Mouse (Mus musculus): Measurements from ENCODE around the gene Erich6b. TPM values are rescaled to one million over a fixed set of nuclear protein-coding genes. Genes with fewer than 3 reads are reported as not detected.

Gene Erich6b
- total RNA-seq, 2 experiments from 2014 or later, result not detected

DNA sequence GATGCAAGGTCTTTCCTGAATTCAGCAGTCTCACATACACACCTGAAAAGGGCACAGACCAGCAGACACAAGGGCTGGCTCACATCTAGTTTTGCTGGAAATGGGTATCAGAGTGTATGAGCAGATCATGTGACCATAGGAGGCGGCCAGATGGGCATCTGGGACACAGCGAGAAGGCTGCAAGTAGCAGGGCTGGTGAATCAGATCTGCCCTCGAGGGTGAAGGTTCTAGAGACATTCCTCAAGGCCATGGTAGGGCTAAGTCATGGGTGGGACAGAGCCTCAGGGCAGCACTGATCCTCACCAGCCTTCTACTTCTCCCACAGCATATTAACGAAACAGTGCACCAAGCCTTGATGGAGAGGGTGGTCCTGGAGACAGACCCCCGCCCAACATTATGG is 54.0 kb downstream of the Erich6b start:
- ATAC-seq (replicated peaks; ENCODE audit: low FRiP score, low TSS enrichment, poor library complexity, severe bottlenecking), result no peak

DNA sequence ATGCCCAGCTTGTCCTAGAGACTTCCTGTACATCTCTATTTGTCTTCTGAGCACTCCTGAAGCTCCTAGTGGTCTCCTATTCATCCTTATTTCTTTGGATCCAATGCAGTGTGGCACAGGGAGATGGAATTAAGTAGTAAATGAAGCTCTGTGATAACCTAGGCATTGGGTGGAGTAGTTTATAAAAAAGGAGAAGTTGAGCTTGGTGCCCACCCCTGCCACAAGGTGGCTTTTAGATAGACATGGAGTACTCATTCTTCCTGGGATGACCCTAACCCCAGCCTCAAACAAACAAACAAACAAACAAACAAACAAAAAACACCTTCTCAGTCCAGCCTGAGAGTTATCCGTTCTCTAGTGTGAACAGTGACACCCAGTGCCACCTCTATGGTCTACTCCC is 55.9 kb downstream of the Erich6b start:
- ATAC-seq (replicated peaks; ENCODE audit: low FRiP score, low TSS enrichment, poor library complexity, severe bottlenecking), result no peak

DNA sequence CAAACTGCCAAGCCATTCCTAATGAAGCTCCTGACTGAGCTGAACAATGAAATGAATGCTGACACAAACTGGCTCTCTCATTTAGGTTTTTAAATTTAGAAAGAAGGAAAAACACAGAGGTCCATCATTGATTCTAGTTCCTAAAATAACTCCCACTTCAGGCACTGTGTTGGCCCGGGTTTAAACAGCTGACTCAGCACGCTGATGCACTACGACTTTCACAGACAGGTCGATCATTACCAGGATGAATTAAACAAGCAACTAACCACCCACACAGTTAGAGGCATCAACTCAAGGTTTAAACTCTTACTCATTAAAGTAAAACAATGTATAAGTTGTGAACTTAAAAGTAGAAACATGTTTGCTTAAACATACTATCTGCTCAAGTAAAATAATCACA is 64.6 kb downstream of the Erich6b start:
- no peak for ATAC-seq (replicated peaks; ENCODE audit: low FRiP score, low TSS enrichment, poor library complexity, severe bottlenecking)

DNA sequence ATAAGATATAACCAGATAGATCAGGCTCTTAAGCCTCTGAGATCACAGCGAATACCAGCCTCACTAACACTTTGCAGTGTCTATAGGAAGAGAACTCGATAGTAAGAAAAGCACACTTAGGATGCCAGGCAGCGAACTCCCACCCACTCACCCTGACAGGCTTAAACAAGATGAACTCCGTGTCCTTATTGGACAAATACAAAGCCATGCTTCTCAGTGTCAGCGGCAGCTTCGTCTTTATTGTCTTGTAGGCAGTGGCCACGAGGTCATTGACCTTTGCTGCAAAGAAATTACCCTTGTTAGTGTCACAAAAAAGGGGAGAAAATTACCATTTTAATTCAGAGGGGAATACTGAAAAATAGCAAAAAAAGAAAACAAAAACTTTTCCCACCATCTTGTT is 65.7 kb downstream of the Erich6b start:
- no peak for ATAC-seq (replicated peaks; ENCODE audit: low FRiP score, low TSS enrichment, poor library complexity, severe bottlenecking)

DNA sequence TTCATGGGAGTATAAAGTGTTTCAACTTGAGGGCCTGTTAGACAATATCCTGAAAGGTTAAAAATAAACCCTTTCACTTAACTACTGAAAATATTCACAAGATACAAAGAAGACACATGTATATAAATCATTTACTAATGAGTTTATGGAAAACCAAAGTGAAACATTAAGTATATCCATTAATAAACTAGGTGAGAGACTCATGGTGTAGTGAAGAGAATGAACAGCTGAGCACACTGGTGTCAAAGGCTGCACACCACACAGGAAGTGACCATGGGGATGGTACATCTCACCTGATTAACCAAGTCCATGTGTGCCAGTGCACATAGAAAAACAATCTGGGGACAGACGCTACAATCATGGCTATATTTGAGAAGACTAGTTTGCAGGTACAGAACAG is 66.9 kb downstream of the Erich6b start:
- ATAC-seq (replicated peaks; ENCODE audit: low FRiP score, low TSS enrichment, poor library complexity, severe bottlenecking), result no peak

DNA sequence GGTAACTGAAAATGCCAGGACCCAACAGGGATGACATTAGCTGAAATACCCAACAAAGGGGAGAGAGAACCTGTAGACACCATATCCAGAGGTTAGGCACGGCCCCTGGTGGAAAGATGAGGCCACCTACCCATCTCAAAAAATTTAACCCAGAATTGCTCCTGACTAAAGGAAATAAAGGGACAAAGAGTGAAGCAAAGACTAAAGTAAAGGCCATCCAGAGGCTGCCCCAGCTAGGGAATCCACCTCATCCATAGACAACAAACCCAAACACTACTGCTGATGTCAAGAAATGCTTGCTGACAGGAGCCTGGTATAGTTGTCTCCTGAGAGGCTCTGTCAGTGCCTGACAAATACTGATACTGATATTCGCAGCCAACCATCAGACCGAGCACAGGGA is 69.7 kb downstream of the Erich6b start:
- no peak for ATAC-seq (replicated peaks; ENCODE audit: low FRiP score, low TSS enrichment, poor library complexity, severe bottlenecking)

- no peak for ATAC-seq (replicated peaks; ENCODE audit: low FRiP score, low TSS enrichment, poor library complexity, severe bottlenecking)
Measured at GRCm38 (mm10) chr14:75712687-75713086, 70.6 kb downstream of the Erich6b start.

GRCm38 (mm10) chr14:75713661-75714060 is 71.6 kb downstream of the Erich6b start:
- no peak for ATAC-seq (replicated peaks; ENCODE audit: low FRiP score, low TSS enrichment, poor library complexity, severe bottlenecking)

DNA sequence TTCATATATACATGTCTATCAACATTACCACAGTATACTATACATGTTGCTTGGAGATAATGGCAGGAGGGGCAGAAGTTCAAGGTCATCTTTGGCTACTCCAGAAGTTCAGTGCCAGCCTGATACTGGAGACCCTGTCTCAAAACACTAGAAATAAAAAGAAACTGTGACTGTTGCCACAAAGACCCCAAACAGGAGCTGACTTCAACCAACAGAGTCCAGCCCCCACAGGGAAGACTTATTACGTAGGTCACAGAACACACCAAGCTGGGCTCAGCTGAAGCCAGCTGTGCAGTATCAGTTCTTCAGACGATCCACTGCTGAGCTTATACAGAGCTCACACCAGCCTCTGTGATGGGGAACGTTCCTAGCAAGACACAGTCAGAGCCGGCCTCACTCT is 74.4 kb downstream of the Erich6b start:
- ATAC-seq (replicated peaks; ENCODE audit: low FRiP score, low TSS enrichment, poor library complexity, severe bottlenecking), result no peak

Other genes with a start within 250 kb of the Erich6b start
- not detected in 2 replicates for gene Siah3, start 186.3 kb upstream of the Erich6b start, total RNA-seq (2014; fragmentation: Nextera tagmentation)
- gene Siah3, start 186.3 kb upstream of the Erich6b start, total RNA-seq (2017), result 0.11 TPM in 1 of 2 replicates, not detected in the other
- gene Spert, start 49.1 kb upstream of the Erich6b start, total RNA-seq (2014; fragmentation: Nextera tagmentation), result not detected in 2 replicates
- not detected in 2 replicates for gene Spert, start 49.1 kb upstream of the Erich6b start, total RNA-seq (2017)
- gene Cog3, start 112.3 kb downstream of the Erich6b start, total RNA-seq (2014; fragmentation: Nextera tagmentation), result 36.7 and 47.3 TPM in 2 replicates
- gene Cog3, start 112.3 kb downstream of the Erich6b start, total RNA-seq (2017), result 31.6 and 36.7 TPM in 2 replicates
- 26.0 and 33.0 TPM in 2 replicates for gene Slc25a30, start 144.8 kb downstream of the Erich6b start, total RNA-seq (2014; fragmentation: Nextera tagmentation)
- gene Slc25a30, start 144.8 kb downstream of the Erich6b start, total RNA-seq (2017), result 22.5 and 32.6 TPM in 2 replicates
- gene Tpt1, start 202.8 kb downstream of the Erich6b start, total RNA-seq (2014; fragmentation: Nextera tagmentation), result 4,413 and 4,416 TPM in 2 replicates
- 839 and 1,119 TPM in 2 replicates for gene Tpt1, start 202.8 kb downstream of the Erich6b start, total RNA-seq (2017)